Mouse (Mus musculus): Measurements from ENCODE around the gene Desi2. TPM values are rescaled to one million over a fixed set of nuclear protein-coding genes. Genes with fewer than 3 reads are reported as not detected.
A peak's percentile ranks its signal among the peaks of the same experiment; 100 is the strongest.
"Not testable (repeated sequence)": the region's sequence is repeated elsewhere in the genome, so short reads cannot be mapped to it uniquely, and the experiment has no call there.

Desi2 gene
- 10 to 100 TPM; 19.5 to 19.7 TPM for total RNA-seq (2021)

DNA sequence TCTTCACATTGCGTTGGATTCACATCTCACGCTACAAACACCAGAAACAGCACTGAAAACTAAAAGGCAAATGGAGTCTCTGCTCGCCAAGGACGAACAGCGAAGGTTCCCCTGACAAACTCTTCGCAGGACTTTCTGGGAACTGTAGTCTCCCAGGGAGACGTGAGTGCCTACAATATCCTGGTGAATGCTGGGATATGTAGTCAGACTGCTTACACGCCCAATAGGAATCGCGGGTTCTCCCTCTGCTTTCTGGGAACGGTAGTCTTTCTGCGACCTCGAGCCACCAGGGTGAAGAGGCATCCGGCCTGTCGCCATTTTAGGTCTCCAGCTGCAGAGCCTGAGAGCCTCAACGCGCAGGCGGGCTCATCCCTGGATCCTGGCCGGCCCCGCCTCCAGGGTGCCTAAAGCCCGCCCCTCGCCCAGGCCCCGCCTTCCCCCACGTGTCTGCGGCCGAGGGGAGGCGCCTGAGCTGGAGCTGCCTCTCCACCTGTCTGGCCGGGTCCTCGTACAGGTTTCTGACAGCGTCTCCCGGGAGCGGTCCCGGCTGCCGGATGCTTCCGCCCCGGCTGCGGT, at the start of gene Desi2:
Gene Desi2 (plus strand): TSS at position 202 of the 576 bp plus-strand sequence.
- intact Hi-C loops (cut with DNase I): loop anchor here (10.0 kb wide), 2 partner anchors 117 to 203 kb away; partner anchors contain the start of gene Catspere2

GRCm38 (mm10) chr1:178146513-178146912, 40.7 kb upstream of the Desi2 start:
- intact Hi-C loops (cut with DNase I): loop anchor here (5.0 kb wide), 1 partner anchor 316 kb away; no protein-coding TSS in a partner anchor
- DNase-seq (ENCODE audit: low spot score in 2 of 2): peak; percentile 61 to 64

More for the DNA sequence above, at the start of gene Desi2:
- DNase-seq (ENCODE audit: low spot score in 2 of 2): peak; percentile 95 to 99

DNA sequence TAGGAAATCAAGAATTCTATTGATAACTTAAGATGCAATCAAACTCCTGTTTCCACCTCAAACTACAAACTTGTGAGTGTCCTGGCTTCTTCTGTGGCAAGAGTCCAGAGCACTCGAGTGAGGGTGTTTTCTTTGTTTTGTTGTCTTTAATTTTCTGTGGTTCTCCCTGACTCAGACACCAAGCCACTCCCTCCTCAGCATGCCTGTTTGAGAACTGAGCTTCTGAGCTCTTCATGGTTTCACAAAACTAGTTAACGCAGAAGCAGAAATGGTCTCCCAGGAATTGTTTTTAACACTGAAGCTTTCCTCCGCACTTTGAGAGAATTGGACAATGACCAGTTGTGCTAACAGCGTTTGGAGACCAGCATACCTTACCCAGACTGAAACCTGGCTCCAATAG, 40.3 kb upstream of the Desi2 start:
- intact Hi-C loops (cut with DNase I): loop anchor here (1.0 to 5.0 kb wide), 3 partner anchors 39 to 315 kb away; no protein-coding TSS in a partner anchor
- DNase-seq (ENCODE audit: low spot score in 2 of 2): not testable (repeated sequence)

GRCm38 (mm10) chr1:178182251-178182650, 5.0 kb upstream of the Desi2 start:
- no peak for DNase-seq (ENCODE audit: low spot score in 2 of 2)
- intact Hi-C loops (cut with DNase I): loop anchor here (10.0 kb wide), 2 partner anchors 123 to 197 kb away; partner anchors contain the start of gene Catspere2

DNA sequence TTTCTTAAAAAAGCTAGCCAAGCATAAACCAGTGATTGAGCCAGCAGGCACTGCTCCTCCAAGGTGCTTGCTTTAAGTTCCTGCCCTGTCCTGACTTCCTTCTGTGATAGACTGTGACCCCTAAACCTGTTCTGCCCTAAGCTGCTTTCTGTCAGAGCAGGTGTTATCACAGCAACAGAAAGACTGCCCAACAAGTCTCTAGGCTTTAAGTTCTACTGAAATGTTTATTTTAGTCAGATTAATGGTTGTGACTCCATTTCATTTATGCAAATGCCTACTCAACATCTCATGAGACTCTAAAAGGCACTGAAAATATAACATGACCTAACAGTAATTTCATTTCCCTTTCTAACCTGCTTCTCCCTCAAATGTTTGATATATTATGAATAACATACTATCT, 1.6 kb upstream of the Desi2 start:
- intact Hi-C loops (cut with DNase I): loop anchor here (10.0 kb wide), 2 partner anchors 119 to 201 kb away; partner anchors contain the start of gene Catspere2
- no peak for DNase-seq (ENCODE audit: low spot score in 2 of 2)

GRCm38 (mm10) chr1:178187810-178188209, 593 bp downstream of the Desi2 start:
- not testable (repeated sequence) for DNase-seq (ENCODE audit: low spot score in 2 of 2)
- intact Hi-C loops (cut with DNase I): loop anchor here (10.0 kb wide), 2 partner anchors 117 to 203 kb away; partner anchors contain the start of gene Catspere2

- DNase-seq (ENCODE audit: low spot score in 2 of 2): no peak
- intact Hi-C loops (cut with DNase I): loop anchor here (10.0 kb wide), 2 partner anchors 116 to 204 kb away; partner anchors contain the start of gene Catspere2
These were observed 1.2 kb downstream of the Desi2 start for GRCm38 (mm10) chr1:178188386-178188785.

- intact Hi-C loops (cut with DNase I): no loop called here
- no peak for DNase-seq (ENCODE audit: low spot score in 2 of 2)
These were observed 18.6 kb downstream of the Desi2 start for GRCm38 (mm10) chr1:178205701-178206325.

- DNase-seq (ENCODE audit: low spot score in 2 of 2); intact Hi-C loops (cut with DNase I): not testable (repeated sequence)
These were observed 20.6 kb downstream of the Desi2 start for GRCm38 (mm10) chr1:178207856-178208255.

DNA sequence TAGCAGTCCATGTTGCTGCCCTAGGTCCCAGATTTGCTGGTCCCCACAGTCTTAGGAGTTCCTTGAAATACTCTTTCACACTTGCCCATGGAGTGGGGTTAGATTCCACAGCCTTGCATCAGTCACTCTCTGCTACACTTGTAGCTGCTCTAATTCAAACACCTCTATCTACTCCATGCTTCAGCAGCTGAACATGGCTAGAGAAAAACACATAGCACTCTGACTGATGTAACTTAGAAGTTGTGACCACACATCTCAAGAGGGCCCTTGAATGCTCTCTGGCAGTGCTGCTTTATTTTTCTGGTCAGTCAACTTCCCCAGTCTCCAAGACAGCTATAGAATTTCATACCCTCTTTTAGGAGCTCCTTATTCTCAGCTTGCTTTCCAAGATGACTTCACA, 22.7 kb downstream of the Desi2 start:
- DNase-seq (ENCODE audit: low spot score in 2 of 2): no peak
- intact Hi-C loops (cut with DNase I): no loop called here

DNA sequence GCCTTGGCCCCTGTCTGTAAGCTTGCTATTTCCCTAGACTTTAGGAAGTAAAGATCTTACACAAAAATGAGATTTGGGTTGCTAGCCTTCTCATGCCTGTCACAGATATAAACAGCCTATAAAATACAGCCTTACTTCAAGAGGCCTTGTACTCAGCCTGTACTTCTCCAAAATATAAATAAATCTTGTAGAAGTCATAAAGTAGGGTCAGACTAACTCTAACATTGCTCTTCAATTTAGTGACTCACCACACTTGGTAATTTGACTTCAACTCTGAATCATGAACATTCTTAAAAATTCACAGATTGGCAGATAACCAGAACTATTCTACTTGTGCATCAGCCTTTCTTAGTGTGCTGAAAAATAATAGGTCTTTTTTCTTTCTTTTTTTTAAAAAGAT, 29.9 kb downstream of the Desi2 start:
- DNase-seq (ENCODE audit: low spot score in 2 of 2): no peak
- intact Hi-C loops (cut with DNase I): no loop called here

GRCm38 (mm10) chr1:178218305-178218704, 31.1 kb downstream of the Desi2 start:
- no peak for DNase-seq (ENCODE audit: low spot score in 2 of 2)
- intact Hi-C loops (cut with DNase I): no loop called here

DNA sequence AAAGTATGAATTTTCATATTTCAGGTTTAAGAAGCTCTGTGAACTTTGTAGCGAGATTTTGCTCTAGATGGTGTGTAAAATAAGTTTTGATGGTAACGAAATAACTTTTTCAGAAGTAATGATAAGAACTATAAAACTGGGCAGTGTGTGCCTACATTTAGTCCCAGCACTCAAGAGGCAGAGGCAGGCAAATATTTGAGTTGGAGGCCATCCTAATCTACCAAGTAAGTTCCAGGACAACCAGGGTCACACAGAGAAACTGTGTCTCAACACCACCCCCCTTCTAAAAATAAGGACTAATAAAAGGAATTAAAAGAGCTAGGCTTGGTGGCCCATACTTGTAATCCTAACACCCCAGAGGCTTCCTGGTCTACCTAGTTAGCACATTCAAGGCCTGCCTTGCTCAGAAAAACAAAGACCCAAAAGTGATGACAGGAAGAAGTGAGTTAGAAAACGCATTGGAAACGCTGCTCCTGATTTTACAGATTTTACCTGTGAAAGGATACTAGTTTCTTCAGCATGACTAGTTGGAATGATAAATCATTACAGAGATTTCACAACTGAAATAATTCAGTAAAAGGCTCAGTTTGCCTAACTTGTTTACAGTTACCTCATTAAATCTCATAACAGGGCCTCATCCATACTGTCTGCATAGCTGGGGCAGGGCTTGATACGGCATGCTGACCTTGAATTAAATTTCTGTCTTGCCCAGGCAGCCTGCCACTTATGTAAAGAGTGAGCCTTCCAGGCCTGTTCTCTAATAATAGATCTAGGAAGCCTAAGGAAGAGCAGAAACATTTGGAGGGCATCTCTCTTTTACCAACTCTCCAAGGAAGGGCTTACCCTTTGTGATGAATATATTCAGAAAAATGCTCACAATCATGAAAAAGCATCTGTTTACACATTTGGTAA, 32.2 kb downstream of the Desi2 start:
- no peak for DNase-seq (ENCODE audit: low spot score in 2 of 2)
- intact Hi-C loops (cut with DNase I): no loop called here

DNA sequence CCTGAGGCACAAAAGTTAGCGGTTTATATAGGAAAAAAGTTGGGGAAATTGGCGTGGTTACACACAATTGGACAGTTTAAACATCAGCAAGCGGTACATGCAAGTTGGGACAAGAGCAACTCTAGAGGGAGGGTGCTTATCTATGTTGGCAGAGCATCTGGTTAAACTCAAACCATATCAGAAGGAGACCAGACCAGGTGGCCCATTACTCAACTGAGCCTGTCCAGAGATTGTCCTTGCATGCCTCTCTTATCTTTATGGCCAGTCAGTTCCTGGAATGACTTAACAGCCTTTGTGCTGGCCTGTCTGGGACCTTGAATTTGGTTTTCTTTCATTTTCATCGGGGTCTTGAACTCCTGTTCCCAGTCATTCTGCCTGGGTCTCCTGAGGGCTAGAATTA, 41.7 kb downstream of the Desi2 start:
- DNase-seq (ENCODE audit: low spot score in 2 of 2); intact Hi-C loops (cut with DNase I): not testable (repeated sequence)

- DNase-seq (ENCODE audit: low spot score in 2 of 2): no peak
- intact Hi-C loops (cut with DNase I): no loop called here
These were observed 46.9 kb downstream of the Desi2 start for GRCm38 (mm10) chr1:178234109-178234508.

DNA sequence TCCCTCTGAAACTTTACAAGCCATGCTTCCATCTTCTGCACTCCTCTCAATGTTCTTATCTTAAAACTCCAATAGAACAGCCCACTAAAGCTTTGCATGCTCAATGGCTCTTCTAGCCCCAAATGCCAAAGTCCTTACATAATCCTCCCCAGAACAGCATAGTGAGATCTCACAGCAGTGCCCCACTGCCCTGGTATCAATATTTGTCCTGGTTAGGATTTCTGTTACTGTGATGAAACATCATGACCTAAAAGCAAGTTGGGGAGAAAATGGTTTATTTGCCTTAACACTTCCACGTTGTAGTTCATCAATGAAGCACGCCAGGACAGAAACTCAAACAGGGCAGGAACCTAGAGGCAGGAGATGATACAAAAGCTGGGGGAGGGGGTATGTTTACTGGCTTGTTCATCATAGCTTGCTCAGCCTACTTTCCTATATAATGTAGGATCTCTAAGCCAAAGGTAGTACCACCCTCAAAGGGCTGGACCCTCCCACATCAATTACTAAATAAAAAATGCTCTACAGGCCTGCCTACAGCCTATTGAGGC, 48.8 kb downstream of the Desi2 start:
- intact Hi-C loops (cut with DNase I): no loop called here

DNA sequence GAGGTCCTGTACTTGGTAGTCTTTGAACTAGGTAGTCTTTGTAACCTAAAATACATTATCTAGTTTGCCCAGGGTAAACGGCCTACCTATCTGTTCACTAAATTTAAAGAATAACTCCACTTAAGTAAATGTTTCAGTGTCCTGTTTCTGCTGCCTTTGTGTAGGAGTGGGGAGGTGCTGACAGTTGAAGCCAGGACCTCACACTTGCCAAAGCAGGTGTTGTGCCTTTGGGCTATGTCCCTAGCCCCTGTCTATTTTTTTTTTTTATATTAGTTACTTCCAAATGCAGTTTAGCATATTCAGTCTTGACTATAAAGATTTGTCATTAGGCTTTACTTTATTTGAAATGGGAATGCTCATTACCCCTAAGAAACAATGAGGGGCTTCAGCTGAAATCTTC, 51.5 kb downstream of the Desi2 start:
- no peak for DNase-seq (ENCODE audit: low spot score in 2 of 2)
- intact Hi-C loops (cut with DNase I): no loop called here

More for the DNA sequence above, 48.8 kb downstream of the Desi2 start:
- DNase-seq (ENCODE audit: low spot score in 2 of 2): no peak

DNA sequence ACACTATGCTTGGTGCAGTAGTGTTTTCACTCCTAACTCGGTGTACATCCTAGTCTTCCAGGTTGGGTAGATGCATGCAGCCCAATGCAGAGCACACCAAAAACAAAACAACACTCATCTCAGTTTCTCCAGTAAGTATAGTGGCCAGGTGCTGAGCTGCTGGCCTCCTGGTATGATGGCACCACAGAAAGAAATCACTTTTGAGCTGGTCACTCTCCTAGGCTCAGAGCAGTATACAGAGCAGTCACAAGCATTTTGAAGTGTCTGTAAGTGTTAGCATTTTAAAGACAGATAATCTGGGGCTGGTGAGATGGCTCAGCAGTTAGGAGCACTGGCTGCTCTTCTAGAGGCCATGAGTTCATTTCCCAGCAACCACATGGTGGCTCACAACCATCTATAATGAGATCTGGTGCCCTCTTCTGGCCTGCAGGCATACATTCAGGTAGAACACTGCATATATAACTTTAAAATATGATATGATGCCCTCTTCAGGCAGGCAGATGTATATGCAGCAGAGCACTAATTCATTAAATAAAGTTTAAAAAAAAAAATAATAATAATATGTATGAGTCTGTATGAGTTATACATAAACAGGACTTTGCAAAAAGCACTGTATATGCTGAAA, 54.8 kb downstream of the Desi2 start:
- DNase-seq (ENCODE audit: low spot score in 2 of 2): no peak
- intact Hi-C loops (cut with DNase I): no loop called here

DNA sequence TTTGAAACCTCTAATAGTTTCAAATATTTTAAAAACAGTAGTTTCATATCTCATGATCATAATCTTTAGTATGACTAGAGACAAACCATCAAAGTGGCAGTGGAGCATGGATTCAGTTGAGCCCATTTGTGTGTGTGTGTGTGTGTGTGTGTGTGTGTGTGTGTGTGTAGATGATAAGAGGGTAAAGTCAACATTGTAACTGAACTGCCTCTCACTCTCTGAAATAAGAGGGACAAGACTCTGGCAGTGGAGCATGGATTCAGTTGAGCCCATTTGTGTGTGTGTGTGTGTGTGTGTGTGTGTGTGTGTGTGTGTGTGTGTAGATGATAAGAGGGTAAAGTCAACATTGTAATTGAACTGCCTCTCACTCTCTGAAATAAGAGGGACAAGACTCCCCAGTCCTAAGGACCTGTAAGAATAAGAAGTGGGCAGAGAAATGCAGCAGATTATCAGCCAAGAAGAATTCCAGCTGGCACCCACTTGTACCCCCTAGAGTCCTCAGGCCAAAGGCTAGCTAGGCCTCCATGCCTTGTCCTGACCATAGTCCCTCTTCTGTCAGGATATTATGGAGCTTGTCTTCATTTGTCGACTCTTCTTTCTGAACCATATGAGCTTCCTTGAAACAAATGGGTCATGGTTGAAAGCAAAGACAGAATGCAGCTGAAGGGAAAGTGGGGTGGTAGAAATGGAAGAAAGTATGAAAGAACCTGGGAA, 61.0 kb downstream of the Desi2 start:
- no peak for DNase-seq (ENCODE audit: low spot score in 2 of 2)
- intact Hi-C loops (cut with DNase I): no loop called here

Data from left cerebral cortex, postnatal 25 days (tissue).